Mouse (Mus musculus) mouse embryonic stem cell (cell line): ENCODE data around the gene Slc46a2.

Source experiments
- in situ Hi-C, 2 experiments: fragments of 300-500 bp; cut with MboI; formaldehyde crosslinking; loops; 1 replicate in 1 of 2; 3 replicates in 1 of 2; pipeline ENCODE4 v1.14.3; 2019 to 2020; ENCODE audit warnings: low sequenced_read_pairs in 2 of 2, low pct_unique_long_range_greater_than_20kb in 1 of 2, mixed read lengths in 1 of 2; ENCODE audit not compliant: unreplicated experiment in 1 of 2

Gene Slc46a2

DNA sequence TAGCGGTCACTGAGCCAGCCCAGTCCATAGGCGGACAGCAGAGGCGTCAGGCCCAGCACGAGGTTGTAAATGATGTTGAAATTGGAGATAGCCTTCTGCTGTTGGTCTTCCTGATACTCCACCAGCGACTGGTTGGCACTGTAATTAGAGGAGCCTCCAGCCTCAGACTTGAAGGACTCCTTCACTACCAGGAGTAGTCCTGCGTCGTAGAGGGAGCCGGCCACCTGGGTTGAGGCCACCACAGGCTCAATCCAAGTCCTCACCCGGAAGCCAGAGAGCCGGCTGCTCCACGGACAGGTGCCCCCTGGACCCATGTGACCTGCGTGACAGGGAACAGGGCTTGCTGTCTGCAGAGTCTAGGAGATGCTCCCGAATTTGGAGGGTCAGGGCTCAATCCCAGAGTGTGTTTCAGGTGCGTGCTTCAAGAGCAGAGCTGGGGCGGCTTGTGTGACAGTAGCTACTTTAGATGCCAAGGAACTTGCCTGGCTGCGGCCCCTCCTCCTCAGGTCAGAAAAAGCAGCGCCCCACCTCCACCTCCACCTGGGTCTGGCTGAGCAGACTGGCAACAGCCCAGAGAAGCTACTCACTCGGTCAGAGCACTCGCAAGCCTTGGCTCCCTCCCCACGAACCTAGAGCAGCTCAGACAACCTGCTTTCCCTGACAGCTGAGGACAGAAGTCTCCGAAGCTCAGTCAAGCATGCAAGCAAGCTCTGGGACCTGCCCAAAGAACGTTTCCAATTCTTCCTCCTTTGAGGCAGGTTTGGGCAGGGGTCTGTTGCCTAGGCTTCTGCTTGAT lies at the start of gene Slc46a2:
Gene Slc46a2 (minus strand): TSS at position 449 of the 796 bp plus-strand sequence.
- in situ Hi-C loops, result no loop called here

DNA sequence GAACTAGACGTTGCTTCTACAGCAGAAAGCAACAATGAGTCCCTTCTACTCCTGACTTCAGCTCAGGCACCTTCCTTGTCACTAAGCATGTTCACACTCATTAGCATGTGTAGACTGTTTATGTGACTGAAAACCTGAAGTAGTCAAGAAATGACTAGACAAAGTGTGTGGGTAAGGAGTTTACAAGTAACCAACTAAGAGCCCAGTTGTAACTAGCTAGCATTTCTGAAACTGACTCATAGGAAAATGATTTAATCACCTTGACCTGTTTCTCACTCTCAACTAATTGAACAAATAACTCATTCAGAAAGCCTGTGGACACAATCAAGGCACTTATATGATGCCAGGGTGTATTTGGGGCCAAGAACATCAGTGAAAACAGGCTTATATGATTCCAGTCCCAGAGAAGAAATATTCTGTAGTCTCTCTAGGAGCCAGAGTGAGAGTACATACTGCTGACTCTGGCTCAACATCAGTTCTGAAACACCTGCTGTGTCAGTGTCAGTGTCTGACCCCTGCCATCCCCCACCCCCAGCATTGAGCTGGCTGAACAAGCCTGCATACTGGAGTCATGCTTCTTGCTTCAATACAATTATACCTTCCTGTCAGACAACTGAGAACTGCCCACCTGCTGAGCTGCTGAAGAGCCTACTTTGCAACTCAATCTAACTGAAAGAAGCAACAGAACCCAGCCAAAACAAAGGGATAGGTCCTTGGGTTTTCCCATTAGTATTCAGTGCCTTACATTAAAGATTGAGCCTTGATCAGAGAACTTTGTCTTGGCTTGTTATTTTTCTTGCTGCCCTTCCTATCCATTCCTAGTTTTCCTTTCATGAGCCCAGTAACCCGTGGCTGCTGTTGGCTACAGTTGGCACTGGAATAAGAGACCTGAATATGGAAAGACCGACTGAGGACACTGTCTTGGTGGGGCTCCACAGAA lies 48.8 kb upstream of the Slc46a2 start, which contains the start of gene Mup6:
Gene Mup6 (plus strand): TSS at position 890 of the 940 bp plus-strand sequence.
- in situ Hi-C loops, result no loop called here

DNA sequence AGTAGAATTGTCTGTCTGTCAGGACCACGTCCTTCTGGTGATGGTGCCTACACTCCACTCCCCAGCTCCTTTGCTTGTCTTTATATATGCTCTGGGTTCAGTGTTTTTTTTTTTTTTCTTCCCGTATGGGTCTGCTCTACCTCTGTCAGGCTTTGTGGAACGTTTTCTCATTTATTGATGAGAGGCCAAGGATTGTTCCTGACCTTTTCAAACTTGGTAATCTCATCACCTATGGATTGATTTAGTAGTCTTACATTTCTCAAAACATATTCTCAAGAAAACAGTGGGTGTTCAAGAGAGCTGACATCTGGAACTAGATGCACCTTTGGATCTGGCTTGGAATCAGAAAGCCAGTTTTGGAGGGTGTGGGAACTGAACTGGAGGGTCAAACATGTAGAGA lies 45.8 kb upstream of the Slc46a2 start, which contains the start of gene Mup4:
Gene Mup4 (minus strand): TSS at position 101 of the 400 bp plus-strand sequence.
- in situ Hi-C loops, result no loop called here

- in situ Hi-C loops, result loop anchor here in 1 of 2 experiments (10.0 kb wide), 1 partner anchor 67 kb away; no protein-coding TSS in a partner anchor
These were observed 22.7 kb upstream of the Slc46a2 start for GRCm38 (mm10) chr4:59937543-59937942.

DNA sequence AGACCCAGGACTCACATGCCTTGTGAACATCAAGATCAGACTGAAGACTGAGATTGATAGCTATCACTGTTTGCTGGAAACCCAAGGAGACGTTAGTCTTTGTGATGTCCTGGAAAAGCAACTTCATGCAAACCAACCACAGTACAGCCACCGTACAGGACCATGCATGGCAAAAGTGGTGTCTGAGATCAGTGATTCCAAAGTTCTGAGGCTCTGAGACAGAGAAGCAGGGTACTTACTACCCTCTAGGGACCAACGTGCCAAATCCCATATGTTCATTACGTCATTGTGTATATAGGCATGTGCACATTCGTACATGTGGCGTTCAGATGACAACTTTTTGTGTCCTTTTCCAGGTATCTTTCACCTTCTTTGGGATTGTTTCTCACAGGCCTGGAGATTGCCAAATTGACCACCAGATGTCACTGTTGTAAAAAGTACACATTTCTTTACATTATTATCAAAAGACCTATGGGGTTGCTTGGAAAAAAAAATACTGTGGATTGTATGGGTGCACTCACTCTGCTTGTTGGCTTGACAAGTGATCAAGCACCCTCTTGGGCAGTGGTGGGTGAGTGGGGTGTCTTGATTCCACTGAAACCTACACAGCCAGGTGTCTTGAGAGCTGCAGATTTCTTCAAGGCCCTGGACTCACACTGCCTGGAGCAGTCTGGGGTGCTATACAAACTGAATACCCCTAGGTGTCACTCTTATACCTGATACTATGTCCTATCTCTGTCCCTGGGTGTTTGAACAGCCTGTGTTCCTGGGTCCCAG lies 17.8 kb upstream of the Slc46a2 start:
- in situ Hi-C loops, result loop anchor here in 1 of 2 experiments (5.0 to 10.0 kb wide), 2 partner anchors 72 to 145 kb away; no protein-coding TSS in a partner anchor

- in situ Hi-C loops, result no loop called here
These were observed 13.5 kb upstream of the Slc46a2 start for GRCm38 (mm10) chr4:59928347-59928746.

GRCm38 (mm10) chr4:59927666-59928065 lies 12.8 kb upstream of the Slc46a2 start:
- in situ Hi-C loops, result no loop called here

DNA sequence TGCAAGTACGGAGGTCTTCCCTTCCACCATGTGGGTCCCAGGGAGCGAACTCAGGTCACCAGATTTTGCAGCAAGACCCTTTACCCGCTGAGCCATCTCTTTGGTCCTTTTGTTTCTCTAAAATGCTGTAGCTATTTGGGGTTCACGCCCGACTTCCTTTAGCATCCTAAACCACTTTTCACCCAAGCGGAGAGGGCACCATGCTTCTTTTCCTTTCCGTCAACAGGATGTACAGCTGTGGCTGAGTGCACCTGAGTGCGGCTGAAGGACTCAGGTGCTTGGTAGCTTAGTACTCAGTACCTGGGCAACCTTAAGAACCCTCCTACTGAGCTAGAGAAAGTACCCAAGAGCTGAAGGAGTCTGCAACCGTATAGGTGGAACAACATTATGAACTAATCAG lies 10.2 kb upstream of the Slc46a2 start:
- in situ Hi-C loops, result no loop called here

- in situ Hi-C loops, result no loop called here
These were observed 3.1 kb upstream of the Slc46a2 start for GRCm38 (mm10) chr4:59917966-59918365.

- in situ Hi-C loops, result no loop called here
These were observed 6.1 kb downstream of the Slc46a2 start for GRCm38 (mm10) chr4:59908785-59909184.

DNA sequence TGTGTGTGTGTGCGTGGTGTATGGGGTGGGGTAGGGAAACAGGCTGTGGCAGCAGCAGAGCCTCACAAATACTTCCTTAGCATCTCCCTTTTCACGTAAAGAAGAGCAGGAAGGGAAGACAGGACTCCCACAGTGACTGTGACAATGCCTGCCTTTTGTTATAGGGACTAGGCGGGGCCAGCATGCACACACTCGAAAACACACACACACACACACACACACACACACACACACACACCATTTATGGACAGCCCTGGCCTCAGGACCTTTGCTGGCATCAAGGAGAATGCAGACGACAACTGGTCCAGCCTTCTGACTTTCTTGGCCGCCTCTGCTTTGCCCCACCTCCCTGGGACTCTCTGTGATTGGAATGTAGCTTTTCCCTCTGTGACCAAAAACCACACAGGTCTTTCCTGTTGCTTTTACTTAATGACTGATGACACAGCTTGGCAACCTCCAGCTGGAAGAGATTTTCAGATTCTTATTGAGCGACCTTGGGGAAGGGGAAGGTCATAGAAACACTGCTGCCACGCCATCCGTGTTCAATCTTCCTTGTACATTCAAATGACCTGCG lies 7.1 kb downstream of the Slc46a2 start:
- in situ Hi-C loops, result no loop called here

DNA sequence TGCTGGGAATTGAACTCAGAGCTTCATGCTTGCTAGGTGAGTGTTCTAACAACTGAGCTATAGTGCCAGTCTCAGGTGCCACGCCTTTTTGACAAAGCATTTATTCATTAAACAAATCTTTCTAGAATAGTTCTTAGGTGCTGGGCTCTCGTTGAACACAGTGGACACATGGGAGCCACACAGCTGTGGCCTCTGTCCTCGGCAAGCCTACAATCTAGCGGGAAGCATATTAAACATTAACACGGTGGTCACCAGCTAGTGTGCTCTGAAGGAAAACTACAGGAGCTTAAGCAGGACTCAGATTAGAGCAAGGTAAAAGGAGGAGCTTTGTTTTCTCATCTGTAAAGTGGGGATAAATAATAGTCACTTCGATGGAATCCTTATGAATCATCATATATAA lies 7.8 kb downstream of the Slc46a2 start:
- in situ Hi-C loops, result no loop called here

- in situ Hi-C loops, result no loop called here
These were observed 12.3 kb downstream of the Slc46a2 start for GRCm38 (mm10) chr4:59902547-59902946.

DNA sequence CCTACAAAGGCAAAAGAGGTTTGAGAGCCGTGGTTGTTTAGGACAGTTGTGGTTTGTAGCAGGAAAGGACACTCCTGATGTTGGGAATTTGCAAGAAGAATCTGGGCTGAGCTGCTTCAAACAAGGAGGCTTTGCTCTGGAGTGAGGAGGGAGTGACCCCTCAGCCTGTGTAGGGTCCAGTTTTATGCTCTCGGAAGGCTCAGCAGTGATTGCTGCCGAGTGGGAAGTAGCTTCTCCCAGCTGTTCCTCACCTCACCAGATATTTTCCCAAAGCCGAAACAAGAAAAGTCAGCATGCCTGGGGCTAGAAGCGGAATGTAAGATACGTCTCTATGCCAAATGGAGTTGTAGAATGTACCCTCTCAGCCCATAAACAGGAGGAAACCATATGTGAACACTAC lies 13.0 kb downstream of the Slc46a2 start:
- in situ Hi-C loops, result no loop called here

DNA sequence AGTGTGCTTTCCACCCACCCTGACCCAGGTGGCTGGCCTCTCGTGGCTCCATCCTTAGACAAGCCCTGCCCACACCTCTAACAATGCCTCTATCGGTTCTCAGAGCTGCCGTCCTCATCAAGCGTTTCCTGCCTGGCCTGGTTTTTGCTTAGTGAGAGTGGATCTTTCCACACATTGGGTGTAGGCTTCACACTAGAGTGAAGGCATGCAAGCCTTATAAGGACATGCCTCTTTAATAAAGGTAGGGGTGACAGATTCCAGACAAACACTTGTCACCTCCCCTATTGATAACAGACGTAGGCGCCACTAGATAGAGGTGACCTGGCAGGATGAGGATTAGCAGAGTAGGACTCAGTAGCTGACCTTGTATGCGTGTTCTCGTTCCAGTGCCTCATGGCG lies 16.3 kb downstream of the Slc46a2 start:
- in situ Hi-C loops, result no loop called here

GRCm38 (mm10) chr4:59897814-59898520 lies 16.9 kb downstream of the Slc46a2 start:
- in situ Hi-C loops, result no loop called here

DNA sequence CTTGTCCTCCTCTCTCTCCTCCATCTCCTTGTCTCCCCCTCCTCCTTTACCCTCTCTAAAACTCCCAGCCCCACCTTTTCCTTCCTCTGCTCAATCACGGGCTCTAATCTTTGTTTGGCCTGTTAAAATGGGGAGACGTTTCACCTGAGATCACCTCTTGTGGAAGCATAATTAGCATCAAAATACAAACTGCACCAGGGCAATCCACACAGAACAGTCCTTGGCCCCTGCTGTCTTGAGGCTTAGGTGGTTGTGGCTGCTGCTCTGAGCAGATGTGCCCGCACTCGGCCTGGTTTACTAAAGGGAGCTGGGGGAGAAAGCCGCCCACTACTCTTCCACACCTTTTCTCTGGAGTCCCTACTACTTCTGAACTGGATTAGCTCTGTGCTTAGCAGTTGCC lies 18.9 kb downstream of the Slc46a2 start:
- in situ Hi-C loops, result no loop called here
